Mouse (Mus musculus) olfactory bulb, adult 2 months (tissue): ENCODE results near the gene 4930415O20Rik. TPM values are rescaled to one million over a fixed set of nuclear protein-coding genes. Genes with fewer than 3 reads are reported as not detected.

ENCODE experiments used
- H3K27ac ChIP-seq: fragments of 200-500 bp; 2 replicates; pipeline ENCODE4 v1.5.1; 2012; ENCODE audit warnings: low read depth, low read length; ENCODE audit not compliant: insufficient read depth
- H3K4me1 ChIP-seq: fragments of 200-500 bp; 2 replicates; pipeline ENCODE4 v1.6.1; 2012; ENCODE audit warnings: low read length; ENCODE audit not compliant: control insufficient read depth, insufficient read depth
- H3K4me3 ChIP-seq: fragments of 200-500 bp; 2 replicates; pipeline ENCODE4 v1.5.1; 2012; ENCODE audit warnings: mild to moderate bottlenecking, low read depth, low read length, moderate library complexity; ENCODE audit not compliant: insufficient read depth
- CTCF ChIP-seq: fragments of 200-500 bp; IDR thresholded peaks from 2 replicates; pipeline ENCODE4 v1.5.1; 2012; ENCODE audit warnings: low read depth, mild to moderate bottlenecking, low read length, moderate library complexity; ENCODE audit not compliant: insufficient read depth
- POLR2A ChIP-seq: fragments of 200-500 bp; IDR thresholded peaks from 2 replicates; pipeline ENCODE4 v1.6.1; 2012; ENCODE audit warnings: mild to moderate bottlenecking, low read depth, low read length, moderate library complexity; ENCODE audit not compliant: insufficient read depth
- WGBS: fragments of 180-500 bp; shearing (Covaris S2); methylation state at CpG from one replicate; pipeline ENCODE4 v1.1.7; 2018; 5-methylcytosine and 5-hydroxymethylcytosine counted together
- polyA plus RNA-seq: library from polyadenylated mRNA; stranded (reverse); fragments of >200 nt; gene quantifications from 2 replicates; pipeline ENCODE4 v1.2.4, GENCODE M21; 2012; ENCODE audit warnings: low replicate concordance; ENCODE audit not compliant: missing spikeins, insufficient read depth, insufficient read length

Gene 4930415O20Rik
- polyA plus RNA-seq, 1 experiment = not detected

GRCm38 (mm10) chr15:98566973-98567277, 3.9 kb upstream of the 4930415O20Rik start:
- WGBS = under 1% methylated on average over 15 of the region's 15 CpGs
- Histone ChIP-seq H3K27ac (0 out of 2 replicates have a peak overlapping the region, but pooled peaks have one; percentile 65), H3K4me3 (peak overlapping the region; percentile 62), H3K4me1 (peaks cover 7% of the 10 kb centered on the region; the same call in 1 of the 2 replicates)
- TF ChIP-seq CTCF (no peak), POLR2A (no peak)

- Histone ChIP-seq H3K4me3 (peak overlapping the region; percentile 96), H3K4me1 (peaks cover 7% of the 10 kb centered on the region; the same call in 1 of the 2 replicates), H3K27ac (peak overlapping the region; percentile 85)
- WGBS = under 1% methylated on average over 88 of the region's 88 CpGs
- TF ChIP-seq POLR2A (peak; percentile 91), CTCF (peak; percentile 28; the same call in 1 of the 2 replicates)
These were observed 3.3 kb upstream of the 4930415O20Rik start for GRCm38 (mm10) chr15:98567278-98568134.

DNA sequence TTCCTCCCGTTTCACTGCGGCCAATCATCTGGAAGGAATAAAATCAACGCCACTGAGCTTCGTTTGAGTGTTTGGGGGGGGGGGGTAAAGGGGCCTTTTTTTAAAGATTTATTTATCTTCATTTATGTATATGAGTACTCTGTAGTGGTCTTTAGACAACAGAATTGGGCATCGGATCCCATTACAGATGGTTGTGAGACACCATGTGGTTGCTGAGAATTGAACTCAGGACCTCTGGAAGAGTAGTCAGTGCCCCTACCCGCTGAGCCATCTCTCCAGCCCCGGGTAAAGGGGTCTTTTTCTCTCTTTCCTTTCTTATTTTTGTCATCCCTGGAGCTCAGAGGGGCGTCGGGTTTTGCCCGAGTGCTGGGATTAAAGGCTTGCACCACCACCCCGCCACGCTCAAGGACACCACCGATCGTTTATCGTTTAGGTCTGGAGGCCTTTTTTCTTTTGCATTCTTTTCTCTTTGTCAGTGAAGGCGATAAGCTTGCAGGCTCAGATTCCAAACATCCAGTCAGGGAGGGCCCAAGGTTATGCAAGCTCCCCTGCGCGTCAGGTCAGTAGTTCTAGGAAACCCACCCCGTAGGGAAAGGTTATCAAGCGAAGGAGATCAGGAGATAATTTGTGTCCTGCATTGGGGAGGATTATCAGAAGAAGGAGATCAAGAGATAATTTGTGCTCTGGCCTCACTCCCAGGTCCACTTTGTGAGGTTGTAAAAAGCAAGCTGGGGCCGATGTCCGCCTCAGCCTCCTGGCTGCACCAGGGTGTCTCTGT, 2.4 kb upstream of the 4930415O20Rik start:
- WGBS = 8% methylated on average over 22 of the region's 22 CpGs

GRCm38 (mm10) chr15:98569216-98569615, 1.6 kb upstream of the 4930415O20Rik start:
- H3K27ac ChIP-seq = no peak overlapping the region
- 69% methylated on average over 7 of the region's 7 CpGs for WGBS
- H3K4me3 ChIP-seq = no peak overlapping the region; the same call in 1 of the 2 replicates

More for the DNA sequence above, 2.4 kb upstream of the 4930415O20Rik start:
- Histone ChIP-seq H3K4me1 (peaks cover 7% of the 10 kb centered on the region; the same call in 1 of the 2 replicates), H3K27ac (peak overlapping the region; percentile 85), H3K4me3 (peak overlapping the region; percentile 96)
- no peak for TF ChIP-seq POLR2A
- TF ChIP-seq CTCF = no peak

DNA sequence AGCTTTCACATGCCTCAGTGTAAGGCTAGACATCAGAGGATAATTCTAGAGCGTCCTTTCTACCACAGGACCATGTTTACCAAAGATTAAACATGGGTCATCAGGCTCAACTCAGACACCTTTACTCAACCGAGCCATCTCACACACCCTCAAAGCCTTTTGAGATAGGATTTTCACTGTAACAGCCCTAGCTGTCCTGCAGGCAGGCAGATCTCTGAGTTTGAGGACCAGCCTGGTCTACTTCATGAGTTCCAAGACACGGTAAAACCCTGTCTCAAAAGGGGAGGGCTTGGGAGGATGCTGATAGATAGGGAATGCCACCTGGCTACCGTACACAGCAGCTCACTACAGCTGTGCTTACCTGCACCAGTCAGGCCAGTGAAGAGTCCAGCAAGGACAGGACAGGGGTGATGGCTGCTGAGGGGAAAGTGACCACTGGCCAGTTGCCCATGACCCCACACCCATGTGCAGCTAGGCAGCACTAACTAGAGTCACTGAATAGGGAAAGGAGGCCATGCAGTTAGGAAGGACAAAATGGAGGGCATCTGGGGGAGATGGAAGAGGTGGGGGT, 924 bp upstream of the 4930415O20Rik start:
- WGBS = 94% methylated on average over 4 of the region's 4 CpGs
- H3K27ac ChIP-seq = no peak overlapping the region
- H3K4me3 ChIP-seq = no peak overlapping the region
- peaks cover 7% of the 10 kb centered on the region; the same call in 1 of the 2 replicates for H3K4me1 ChIP-seq
- TF ChIP-seq POLR2A (no peak), CTCF (no peak)

More at GRCm38 (mm10) chr15:98569216-98569615, 1.6 kb upstream of the 4930415O20Rik start:
- H3K4me1 ChIP-seq = peaks cover 7% of the 10 kb centered on the region; the same call in 1 of the 2 replicates
- TF ChIP-seq CTCF = no peak
- TF ChIP-seq POLR2A = no peak

- Histone ChIP-seq H3K27ac (no peak overlapping the region), H3K4me1 (peaks cover 5% of the 10 kb centered on the region; the same call in 1 of the 2 replicates), H3K4me3 (no peak overlapping the region)
- WGBS = 78% methylated on average over 4 of the region's 4 CpGs
- TF ChIP-seq CTCF = no peak
- TF ChIP-seq POLR2A = no peak
These were observed 2.5 kb downstream of the 4930415O20Rik start for GRCm38 (mm10) chr15:98573293-98573692.

DNA sequence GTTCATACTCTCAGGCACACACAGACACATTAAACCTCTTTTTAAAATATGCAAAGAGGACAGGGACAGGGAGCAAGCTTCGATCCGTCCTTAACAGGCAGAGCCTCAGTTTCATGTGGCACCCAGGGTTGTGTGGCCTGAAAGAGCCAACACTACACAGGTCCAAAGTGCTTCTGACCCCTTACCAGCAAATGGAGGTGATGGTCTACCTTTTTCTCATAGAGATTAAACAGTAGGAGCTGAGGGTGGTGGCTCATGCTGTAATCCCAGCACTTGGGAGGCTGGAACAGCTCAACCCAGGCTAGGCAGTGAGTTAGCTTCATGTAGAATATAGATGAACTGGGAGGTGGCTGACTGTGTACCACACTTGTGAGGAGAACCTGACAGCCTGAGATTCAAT, 8.5 kb downstream of the 4930415O20Rik start:
- 83% methylated on average over 2 of the region's 2 CpGs for WGBS
- no peak overlapping the region for H3K27ac ChIP-seq
- no peak for TF ChIP-seq POLR2A
- TF ChIP-seq CTCF = no peak
- no peak overlapping the region for H3K4me3 ChIP-seq
- H3K4me1 ChIP-seq = peaks cover 12% of the 10 kb centered on the region; the same call in 1 of the 2 replicates

- H3K27ac ChIP-seq = no peak overlapping the region
- TF ChIP-seq CTCF (peak; percentile 42; the same call in 1 of the 2 replicates), POLR2A (no peak)
- WGBS = 41% methylated on average over 5 of the region's 5 CpGs
- H3K4me1 ChIP-seq = peaks cover 12% of the 10 kb centered on the region; the same call in 1 of the 2 replicates
- H3K4me3 ChIP-seq = no peak overlapping the region
These were observed 9.1 kb downstream of the 4930415O20Rik start for GRCm38 (mm10) chr15:98579795-98580464.
